Mouse (Mus musculus) liver, adult 2 months (tissue): ENCODE data around the gene Ifna14. TPM values are rescaled to one million over a fixed set of nuclear protein-coding genes. Genes with fewer than 3 reads are reported as not detected.

Experiments
- DNase-seq: peaks from one replicate; pipeline ENCODE4 v3.0.0-alpha.2; 2011; ENCODE audit warnings: low read depth, low spot score; ENCODE audit errors: extremely low read depth
- H3K27ac ChIP-seq: fragments of 200-500 bp; replicated peaks from 2 replicates; pipeline ENCODE4 v1.5.1; 2012; ENCODE audit warnings: low read depth, mild to moderate bottlenecking, control low read depth, inconsistent platforms, low read length; ENCODE audit not compliant: insufficient read depth
- H3K27me3 ChIP-seq: fragments of 200-500 bp; 2 replicates; pipeline ENCODE4 v1.6.1; 2012; ENCODE audit warnings: mild to moderate bottlenecking, moderate library complexity, low read length, inconsistent platforms; ENCODE audit not compliant: control insufficient read depth, insufficient read depth
- H3K36me3 ChIP-seq: fragments of 200-500 bp; 2 replicates; pipeline ENCODE4 v1.6.1; 2012; ENCODE audit warnings: low read length, inconsistent platforms; ENCODE audit not compliant: control insufficient read depth, insufficient read depth
- H3K4me1 ChIP-seq: fragments of 200-500 bp; 2 replicates; pipeline ENCODE4 v1.6.1; 2011; ENCODE audit warnings: low read length; ENCODE audit not compliant: control insufficient read depth, insufficient read depth
- H3K4me3 ChIP-seq: fragments of 200-500 bp; 2 replicates; pipeline ENCODE4 v1.5.1; 2011; ENCODE audit warnings: low read depth, mild to moderate bottlenecking, control low read depth, low read length, moderate library complexity; ENCODE audit not compliant: insufficient read depth
- H3K79me2 ChIP-seq: fragments of 200-500 bp; 2 replicates; pipeline ENCODE4 v1.6.1; 2012; ENCODE audit warnings: inconsistent platforms, mild to moderate bottlenecking, low read length, moderate library complexity; ENCODE audit not compliant: control insufficient read depth, insufficient read depth
- H3K9ac ChIP-seq: fragments of 200-500 bp; 2 replicates; pipeline ENCODE4 v1.6.1; 2012; ENCODE audit warnings: low read depth, mild to moderate bottlenecking, control low read depth, inconsistent platforms, low read length
- CTCF ChIP-seq: fragments of 200-500 bp; IDR thresholded peaks from 2 replicates; pipeline ENCODE4 v1.5.1; 2011; ENCODE audit warnings: low read depth, low read length, control low read depth
- POLR2A ChIP-seq: fragments of 200-500 bp; IDR thresholded peaks from 2 replicates; pipeline ENCODE4 v1.6.1; 2011; ENCODE audit warnings: low read length, control low read depth; ENCODE audit not compliant: insufficient read depth; ENCODE audit errors: extremely low read depth
- WGBS: fragments of 180-500 bp; shearing (Covaris S2); methylation state at CpG from one replicate; pipeline ENCODE4 v1.1.7; 2018; 5-methylcytosine and 5-hydroxymethylcytosine counted together
- polyA plus RNA-seq: library from polyadenylated mRNA; depleted of rRNA; stranded (reverse); fragments of >200 nt; gene quantifications from 2 replicates; pipeline ENCODE4 v1.2.3, GENCODE M21; 2012
- total RNA-seq: library from RNA; depleted of rRNA; stranded (reverse); fragments of >200 nt; gene quantifications from 2 replicates; pipeline ENCODE4 v1.2.3, GENCODE M21; 2014

Ifna14 gene
- total and polyA plus RNA-seq, 2 experiments: not detected

DNA sequence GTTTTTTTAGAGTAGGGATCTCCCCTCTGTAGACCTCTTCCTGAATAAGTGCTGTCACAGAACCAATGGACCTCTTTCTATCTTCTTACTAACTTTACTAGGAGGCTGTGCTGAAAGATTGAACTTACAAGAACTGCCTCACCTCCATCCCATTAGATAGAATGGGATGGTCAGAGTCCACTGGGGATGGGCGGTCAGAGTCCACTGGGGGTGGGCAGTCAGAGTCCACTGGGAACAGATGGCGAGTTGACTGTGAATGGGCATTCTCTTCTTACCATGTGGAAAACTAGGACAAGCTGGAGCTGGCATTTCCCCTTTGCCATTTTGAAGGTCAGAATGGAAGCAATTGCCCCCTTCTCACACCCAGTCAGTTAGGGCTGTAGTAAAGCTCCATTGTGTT is 38.1 kb downstream of the Ifna14 start:
- no peak for TF ChIP-seq POLR2A
- TF ChIP-seq CTCF: no peak
- Histone ChIP-seq H3K9ac (no peak overlapping the region), H3K4me3 (no peak overlapping the region), H3K27me3 (no peaks in the 10 kb centered on the region), H3K79me2 (no peaks in the 10 kb centered on the region), H3K4me1 (peaks cover 22% of the 10 kb centered on the region), H3K27ac (peak overlapping the region; percentile 79), H3K36me3 (no peaks in the 10 kb centered on the region)
- WGBS: 29% methylated on average over 2 of the region's 2 CpGs
- DNase-seq: peak; percentile 92

- no peak for TF ChIP-seq POLR2A
- no peak for TF ChIP-seq CTCF
- 78% methylated on average over 2 of the region's 2 CpGs for WGBS
- DNase-seq: no peak
Observed at GRCm38 (mm10) chr4:88530892-88531291, 40.7 kb downstream of the Ifna14 start.

GRCm38 (mm10) chr4:88530271-88530670 is 41.3 kb downstream of the Ifna14 start:
- Histone ChIP-seq H3K4me3 (no peak overlapping the region), H3K4me1 (peaks cover 11% of the 10 kb centered on the region), H3K27ac (no peak overlapping the region), H3K36me3 (no peaks in the 10 kb centered on the region), H3K79me2 (no peaks in the 10 kb centered on the region), H3K27me3 (no peaks in the 10 kb centered on the region), H3K9ac (no peak overlapping the region)
- 84% methylated on average over 4 of the region's 4 CpGs for WGBS
- no peak for DNase-seq
- TF ChIP-seq POLR2A (no peak), CTCF (no peak)

More at GRCm38 (mm10) chr4:88530892-88531291, 40.7 kb downstream of the Ifna14 start:
- H3K79me2 ChIP-seq: no peaks in the 10 kb centered on the region
- no peaks in the 10 kb centered on the region for H3K27me3 ChIP-seq
- H3K27ac ChIP-seq: no peak overlapping the region
- no peaks in the 10 kb centered on the region for H3K36me3 ChIP-seq
- H3K4me1 ChIP-seq: peaks cover 14% of the 10 kb centered on the region
- no peak overlapping the region for H3K9ac ChIP-seq
- H3K4me3 ChIP-seq: no peak overlapping the region

DNA sequence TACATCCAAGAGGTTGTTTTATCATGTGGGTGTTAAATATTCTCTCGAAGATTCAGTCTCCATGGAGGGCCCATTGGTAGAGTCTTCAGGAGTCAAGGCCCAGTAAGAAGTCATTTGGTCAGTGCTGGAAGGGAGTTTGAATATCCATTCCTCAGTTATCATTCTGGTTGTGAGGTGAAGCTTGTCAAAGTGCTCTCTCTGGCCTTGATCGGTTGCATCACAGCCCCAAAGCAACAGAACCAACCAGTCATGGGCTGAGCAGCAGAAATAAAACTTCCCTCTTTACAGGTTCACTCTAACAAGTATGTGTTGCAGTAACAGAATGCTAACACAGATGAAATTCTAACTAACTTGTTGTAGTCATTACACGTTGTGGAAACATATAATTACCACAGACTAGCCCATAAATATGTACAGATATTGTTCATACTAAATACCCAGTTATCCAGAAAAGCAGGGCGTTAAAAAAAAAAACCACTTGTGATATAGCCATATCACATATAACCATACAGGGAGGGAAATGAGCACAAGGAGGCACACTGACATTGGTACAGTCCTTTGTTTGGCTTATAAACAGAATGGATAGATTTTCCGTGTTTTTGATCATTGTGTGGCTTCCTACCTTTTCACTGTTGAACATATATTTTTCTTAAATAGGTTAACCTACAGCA is 45.1 kb downstream of the Ifna14 start:
- H3K9ac ChIP-seq: no peak overlapping the region
- H3K27me3 ChIP-seq: 0 out of 2 replicates have a peak, but pooled peaks cover 3% of the 10 kb centered on the region
- DNase-seq: no peak
- no peaks in the 10 kb centered on the region for H3K79me2 ChIP-seq
- H3K36me3 ChIP-seq: no peaks in the 10 kb centered on the region
- no peak overlapping the region for H3K27ac ChIP-seq
- TF ChIP-seq POLR2A (no peak), CTCF (no peak)
- no peak overlapping the region for H3K4me3 ChIP-seq
- WGBS: 81% methylated on average over 5 of the region's 5 CpGs
- H3K4me1 ChIP-seq: no peaks in the 10 kb centered on the region

GRCm38 (mm10) chr4:88525393-88525792 is 46.2 kb downstream of the Ifna14 start:
- no peak for TF ChIP-seq POLR2A
- no peak for TF ChIP-seq CTCF

DNA sequence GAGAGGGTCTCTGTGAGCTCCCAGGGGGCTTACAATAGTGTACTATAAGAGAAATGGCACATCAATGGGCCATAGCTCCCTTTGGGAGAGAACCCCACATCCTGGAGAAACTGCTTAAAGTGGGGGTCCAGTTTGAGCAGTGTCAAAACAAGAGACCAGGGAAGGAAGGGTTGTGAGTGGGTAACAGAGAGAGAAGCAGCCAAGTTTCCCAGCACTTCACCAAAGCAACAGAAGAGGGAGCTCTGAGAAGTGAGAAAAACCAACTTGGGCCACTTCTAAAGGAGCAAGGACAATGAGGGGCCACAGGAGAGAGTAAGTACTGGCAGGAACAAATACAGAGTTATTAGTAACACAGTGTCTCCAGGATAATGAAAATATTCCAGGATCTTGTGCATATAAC is 48.4 kb downstream of the Ifna14 start:
- DNase-seq: peak; percentile 33
- TF ChIP-seq POLR2A (no peak), CTCF (peak; percentile 41; the same call in 1 of the 2 replicates)
- H3K4me1 ChIP-seq: no peaks in the 10 kb centered on the region
- 0 out of 2 replicates have a peak, but pooled peaks cover 3% of the 10 kb centered on the region for H3K27me3 ChIP-seq
- no peaks in the 10 kb centered on the region for H3K36me3 ChIP-seq
- no peak overlapping the region for H3K4me3 ChIP-seq
- H3K27ac ChIP-seq: no peak overlapping the region
- H3K9ac ChIP-seq: no peak overlapping the region
- no peaks in the 10 kb centered on the region for H3K79me2 ChIP-seq

More at GRCm38 (mm10) chr4:88525393-88525792, 46.2 kb downstream of the Ifna14 start:
- Histone ChIP-seq H3K79me2 (no peaks in the 10 kb centered on the region), H3K27me3 (0 out of 2 replicates have a peak, but pooled peaks cover 3% of the 10 kb centered on the region), H3K9ac (no peak overlapping the region), H3K27ac (no peak overlapping the region), H3K36me3 (no peaks in the 10 kb centered on the region), H3K4me3 (no peak overlapping the region), H3K4me1 (no peaks in the 10 kb centered on the region)
- DNase-seq: no peak
- WGBS: 69% methylated on average over 3 of the region's 3 CpGs
